In the genomic region with DNA sequence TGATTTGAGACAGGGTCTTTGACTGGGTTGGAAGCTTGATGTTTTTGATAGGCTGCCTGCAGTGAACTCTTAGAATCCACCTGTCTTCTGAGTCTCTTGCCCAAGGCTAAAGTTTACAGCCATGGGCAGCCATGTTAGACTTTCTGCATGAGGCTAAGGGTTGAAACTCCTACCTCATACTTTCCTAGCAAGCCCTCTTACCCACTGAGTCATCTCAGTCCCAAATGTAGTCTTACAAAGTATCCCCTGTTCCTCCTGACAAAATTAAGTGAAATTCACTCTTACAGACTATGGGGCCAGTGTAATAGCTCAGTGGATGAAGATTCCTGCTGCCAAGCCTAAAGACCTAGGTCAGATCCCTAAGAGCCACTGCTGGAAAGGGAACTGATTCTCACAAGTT, we compare ENCODE assay signal across 32 mouse cellular contexts. TPM values are rescaled to one million over a fixed set of nuclear protein-coding genes. Genes with fewer than 3 reads are reported as not detected.
"Had no signal": no experiment of that assay in that cellular context is flagged by ENCODE, and none has a peak within 500 bp of the region (broad histone marks: within the 10 kb centered on the region; RNA-seq: fewer than 3 reads in every experiment).

No protein-coding gene starts in this region.

- H3K4me3 ChIP-seq: heart, embryonic 12.5 days; heart, embryonic 13.5 days; heart, embryonic 15.5 days; hindbrain, embryonic 10.5 days; hindbrain, embryonic 12.5 days; hindbrain, embryonic 13.5 days; hindbrain, embryonic 15.5 days; intestine, embryonic 15.5 days; kidney, embryonic 15.5 days; layer of hippocampus, adult 2 months; left cerebral cortex, adult 2 months had no signal

- DNase-seq: heart, postnatal 10 days; heart, postnatal 14 days; heart, postnatal 36 days; heart, postnatal 4 days; kidney, adult 11 months; kidney, adult 18-20 months; kidney, adult 2 months; kidney, adult 8-10 months; kidney, adult 9 months; kidney, postnatal 10 days; kidney, postnatal 14 days; kidney, postnatal 25 days; kidney, postnatal 36 days; kidney, postnatal 4 days; layer of hippocampus, adult 9-11 months; layer of hippocampus, postnatal 36 days had no signal

- H3K9me3 ChIP-seq: heart, embryonic 12.5 days; heart, embryonic 13.5 days; heart, embryonic 15.5 days; hindbrain, embryonic 10.5 days; hindbrain, embryonic 12.5 days; hindbrain, embryonic 13.5 days; hindbrain, embryonic 15.5 days; intestine, embryonic 15.5 days; kidney, embryonic 15.5 days had no signal

- H3K4me2 ChIP-seq: heart, embryonic 11.5 days; heart, embryonic 12.5 days; heart, embryonic 13.5 days; heart, embryonic 15.5 days; hindbrain, embryonic 12.5 days; hindbrain, embryonic 13.5 days; hindbrain, embryonic 14.5 days; hindbrain, embryonic 15.5 days; intestine, embryonic 15.5 days; kidney, embryonic 15.5 days had no signal

- H3K27ac ChIP-seq: heart, embryonic 13.5 days; heart, embryonic 15.5 days; hindbrain, embryonic 10.5 days; hindbrain, embryonic 12.5 days; hindbrain, embryonic 13.5 days; hindbrain, embryonic 14.5 days; hindbrain, embryonic 15.5 days; hindbrain, postnatal 0 days; intestine, embryonic 15.5 days; kidney, embryonic 15.5 days; kidney, postnatal 0 days; layer of hippocampus, adult 2 months; left cerebral cortex, adult 2 months had no signal

- H3K36me3 ChIP-seq: heart, embryonic 12.5 days; heart, embryonic 13.5 days; heart, embryonic 15.5 days; hindbrain, embryonic 10.5 days; hindbrain, embryonic 12.5 days; hindbrain, embryonic 13.5 days; hindbrain, embryonic 15.5 days; intestine, embryonic 15.5 days; kidney, embryonic 15.5 days had no signal

- H3K27me3 ChIP-seq: heart, embryonic 12.5 days; heart, embryonic 15.5 days; hindbrain, embryonic 13.5 days; hindbrain, embryonic 15.5 days; intestine, embryonic 15.5 days; kidney, embryonic 15.5 days had no signal

- H3K9ac ChIP-seq: heart, embryonic 12.5 days; heart, embryonic 13.5 days; heart, embryonic 15.5 days; hindbrain, embryonic 12.5 days; hindbrain, embryonic 13.5 days; hindbrain, embryonic 14.5 days; hindbrain, embryonic 15.5 days; intestine, embryonic 15.5 days; kidney, embryonic 15.5 days had no signal

- H3K4me1 ChIP-seq: heart, embryonic 12.5 days; heart, embryonic 13.5 days; heart, embryonic 15.5 days; hindbrain, embryonic 10.5 days; hindbrain, embryonic 12.5 days; hindbrain, embryonic 13.5 days; hindbrain, embryonic 15.5 days; intestine, embryonic 15.5 days; kidney, embryonic 15.5 days had no signal

RNA-seq across cellular contexts. Expression of gene Map6d1, which starts 5.9 kb away (rescaled TPM):
- total RNA-seq: hematopoietic stem cell, adult 5-6 weeks had no signal
